Mouse (Mus musculus): ENCODE measurements around the gene 9130019O22Rik.
"Not testable (repeated sequence)": the region's sequence is repeated elsewhere in the genome, so short reads cannot be mapped to it uniquely, and the experiment has no call there.

Gene 9130019O22Rik

DNA sequence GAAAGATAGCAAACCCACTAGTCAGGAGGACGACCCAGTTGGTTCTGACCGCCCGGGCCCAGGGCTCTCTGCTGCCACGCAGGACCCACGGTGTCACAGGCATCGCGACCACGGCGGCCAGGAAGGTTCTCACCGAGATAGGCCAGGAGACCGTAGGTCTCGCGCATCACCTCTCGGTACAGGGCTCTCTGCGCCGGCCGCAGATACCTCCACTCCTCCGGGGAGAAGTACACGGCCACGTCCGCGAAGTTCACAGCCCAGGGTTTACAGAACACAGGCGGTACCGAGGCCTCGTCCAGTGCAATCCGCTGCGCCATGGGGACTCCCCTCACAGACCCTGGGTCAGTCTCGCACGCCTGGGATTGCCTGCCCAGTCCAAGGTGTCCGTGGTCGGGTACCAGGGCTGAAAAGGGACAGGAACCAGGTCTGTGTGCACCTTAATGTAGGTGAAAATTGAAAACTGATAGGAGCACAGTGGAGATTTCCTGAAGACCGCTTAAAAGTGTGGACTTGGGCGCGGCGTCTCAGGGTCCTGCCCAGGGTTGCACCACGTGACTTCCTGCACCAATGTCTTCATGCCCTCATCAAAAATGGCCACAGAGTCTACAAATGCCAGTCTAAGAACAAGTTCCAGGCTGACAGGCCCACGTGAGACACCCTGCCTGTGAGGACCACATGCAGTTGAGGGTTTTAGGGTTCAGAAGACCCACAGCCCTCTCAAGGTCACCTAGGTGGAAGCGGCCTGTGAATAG is at the start of gene 9130019O22Rik:
9130019O22Rik (minus strand) TSS at position 526 of the 752 bp plus-strand sequence.
- DNase-seq (ENCODE audit: low spot score in 2 of 2), result peak; percentile 94 to 95

- no peak for DNase-seq (ENCODE audit: low spot score in 2 of 2)
Observed at GRCm38 (mm10) chr7:127435206-127435605, 48.2 kb upstream of the 9130019O22Rik start.

GRCm38 (mm10) chr7:127426354-127426753 is 39.4 kb upstream of the 9130019O22Rik start:
- no peak for DNase-seq (ENCODE audit: low spot score in 2 of 2)

GRCm38 (mm10) chr7:127425911-127426310 is 38.9 kb upstream of the 9130019O22Rik start:
- DNase-seq (ENCODE audit: low spot score in 2 of 2), result no peak

DNA sequence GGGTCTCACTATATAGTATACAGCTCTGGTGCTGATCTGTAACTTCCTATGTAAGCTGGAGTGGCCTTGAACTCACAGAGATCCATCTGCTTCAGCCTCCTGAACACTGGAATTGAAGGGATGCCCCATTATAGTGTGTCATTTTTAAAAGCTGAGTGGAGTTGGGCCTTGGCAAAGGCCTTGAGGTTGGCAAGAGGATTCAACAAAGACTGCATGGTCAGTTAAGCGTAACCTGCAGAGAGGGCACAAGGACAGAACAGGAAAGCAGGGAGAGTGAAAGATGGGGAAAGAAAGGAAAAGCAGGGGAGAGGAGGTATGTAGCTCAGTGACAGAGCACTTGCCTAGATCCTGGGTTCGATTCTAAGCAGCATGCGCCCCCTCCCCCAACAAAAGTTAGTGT is 38.3 kb upstream of the 9130019O22Rik start:
- DNase-seq (ENCODE audit: low spot score in 2 of 2), result no peak

DNA sequence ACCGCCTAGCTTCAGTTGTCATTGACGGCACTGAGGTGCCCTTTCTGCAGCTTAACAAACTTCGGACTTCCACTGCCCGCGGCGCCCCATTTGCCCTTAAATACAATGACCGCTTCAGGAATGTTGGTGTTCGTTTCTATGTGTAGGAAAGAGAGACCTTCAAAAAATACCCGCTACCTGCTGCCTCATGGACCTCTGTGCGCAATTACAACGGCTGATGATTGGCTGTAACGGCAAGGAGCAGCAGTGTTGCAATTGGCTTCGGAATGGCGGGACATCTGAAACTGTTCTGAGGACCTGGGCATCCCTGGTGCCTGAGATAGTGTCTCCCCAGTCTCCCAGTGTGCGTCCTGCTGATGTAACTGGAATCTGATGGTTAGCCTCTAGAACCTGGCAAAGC is 35.3 kb upstream of the 9130019O22Rik start:
- DNase-seq (ENCODE audit: low spot score in 2 of 2), result peak; percentile 47 to 48

DNA sequence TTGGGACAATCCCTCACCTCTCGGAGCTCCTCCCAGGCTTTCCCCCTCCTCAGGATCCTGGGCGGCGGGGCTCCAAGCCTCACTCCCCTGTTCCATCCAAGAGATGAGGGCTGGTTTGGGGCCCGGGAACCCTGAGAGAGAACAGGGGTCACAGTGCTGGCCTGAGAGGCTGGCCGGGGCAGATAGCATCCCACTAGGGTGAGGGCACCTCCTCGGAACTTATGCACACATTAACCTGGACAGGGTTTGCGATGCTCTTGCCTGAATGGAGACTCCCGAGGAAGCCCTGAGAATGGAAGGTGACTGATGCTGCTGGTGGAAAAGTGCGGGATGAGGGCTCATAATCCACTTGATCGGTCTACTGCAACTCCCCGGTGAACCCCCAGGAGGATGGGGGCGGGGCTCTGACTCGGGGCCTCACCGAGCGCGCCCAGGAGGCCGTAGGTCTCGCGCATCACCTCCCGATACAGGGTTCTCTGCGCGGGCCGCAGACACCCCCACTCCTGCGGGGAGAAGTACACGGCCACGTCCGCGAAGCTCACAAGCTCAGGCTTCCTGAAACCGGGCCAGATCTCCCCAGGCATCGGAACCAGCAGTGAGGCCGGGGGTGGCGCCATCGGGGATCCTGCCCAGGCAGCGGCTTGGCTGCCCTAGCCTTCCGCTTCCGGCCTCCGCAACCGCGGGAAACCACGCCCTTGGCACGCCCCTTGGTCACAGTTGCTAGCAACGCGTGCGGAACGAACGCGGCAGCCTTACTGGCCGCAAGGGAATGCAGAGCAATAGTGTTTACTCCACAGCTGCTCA is 34.6 kb upstream of the 9130019O22Rik start, which contains the start of gene Zfp688:
Zfp688 (minus strand) TSS at position 681 of the 804 bp plus-strand sequence.
- DNase-seq (ENCODE audit: low spot score in 2 of 2), result peak; percentile 92 to 94

GRCm38 (mm10) chr7:127411418-127411817 is 24.5 kb upstream of the 9130019O22Rik start:
- no peak for DNase-seq (ENCODE audit: low spot score in 2 of 2)

GRCm38 (mm10) chr7:127406002-127406987 is 19.3 kb upstream of the 9130019O22Rik start, which contains the start of gene Zfp764:
Gene Zfp764, minus strand, starts transcription at chr7:127406822.
- peak; percentile 89 to 92 for DNase-seq (ENCODE audit: low spot score in 2 of 2)

DNA sequence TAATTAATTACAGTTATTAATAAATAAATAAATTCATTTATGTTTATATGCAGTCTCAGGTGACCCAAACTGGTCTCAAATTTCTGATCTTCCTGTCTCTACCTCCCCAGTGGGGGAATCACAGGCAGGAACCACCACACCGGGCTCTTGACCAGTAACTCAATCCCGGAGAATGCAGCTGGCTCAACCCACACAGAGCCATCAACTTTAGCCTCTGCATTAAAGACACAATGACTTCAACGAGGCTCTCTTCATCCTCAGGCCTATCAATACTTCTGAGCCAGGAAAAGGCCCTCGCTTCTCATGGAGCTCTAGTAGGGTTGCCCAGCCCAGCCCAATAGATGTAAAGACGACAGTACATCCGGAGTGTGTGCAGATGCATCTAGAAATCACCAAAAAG is 17.1 kb upstream of the 9130019O22Rik start:
- DNase-seq (ENCODE audit: low spot score in 2 of 2), result not testable (repeated sequence)

DNA sequence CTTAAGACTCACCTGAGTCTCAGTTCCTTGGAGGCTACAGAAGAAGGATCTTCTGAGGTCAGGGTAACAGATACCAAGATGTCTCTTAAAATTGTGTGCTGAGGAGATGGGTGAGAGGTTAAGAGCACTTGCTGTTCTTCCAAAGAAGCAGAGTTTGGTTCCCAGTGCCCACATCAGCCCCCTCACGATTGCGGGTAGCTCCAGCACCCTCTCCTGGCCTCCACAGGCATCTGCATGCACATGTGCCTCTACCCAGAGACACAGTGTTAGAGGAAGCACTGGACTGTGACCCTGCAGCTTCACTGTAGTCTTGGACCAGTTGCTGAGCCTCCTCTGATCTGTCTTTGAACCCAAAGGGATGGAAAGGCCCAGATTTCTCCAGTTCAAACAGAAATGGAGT is 16.0 kb upstream of the 9130019O22Rik start:
- DNase-seq (ENCODE audit: low spot score in 2 of 2), result no peak

DNA sequence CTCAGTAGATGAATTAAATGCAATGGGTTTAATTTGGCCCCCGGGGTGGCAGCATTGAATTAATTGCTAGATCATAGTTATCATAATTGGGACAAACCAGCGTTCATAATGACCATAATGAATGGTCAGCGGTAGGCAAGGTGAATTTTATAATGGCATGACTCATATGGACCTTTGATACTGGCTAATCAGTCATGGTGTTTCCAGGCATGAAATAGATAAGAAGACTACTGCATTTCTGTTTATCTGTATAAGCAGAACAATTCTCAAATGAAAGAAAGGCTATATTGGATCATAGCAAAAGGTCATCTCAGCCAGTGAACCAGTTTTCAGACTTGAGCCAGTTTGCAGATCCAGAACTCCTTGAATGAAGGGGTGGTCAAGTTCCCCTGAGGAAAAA is 13.4 kb upstream of the 9130019O22Rik start:
- no peak for DNase-seq (ENCODE audit: low spot score in 2 of 2)

DNA sequence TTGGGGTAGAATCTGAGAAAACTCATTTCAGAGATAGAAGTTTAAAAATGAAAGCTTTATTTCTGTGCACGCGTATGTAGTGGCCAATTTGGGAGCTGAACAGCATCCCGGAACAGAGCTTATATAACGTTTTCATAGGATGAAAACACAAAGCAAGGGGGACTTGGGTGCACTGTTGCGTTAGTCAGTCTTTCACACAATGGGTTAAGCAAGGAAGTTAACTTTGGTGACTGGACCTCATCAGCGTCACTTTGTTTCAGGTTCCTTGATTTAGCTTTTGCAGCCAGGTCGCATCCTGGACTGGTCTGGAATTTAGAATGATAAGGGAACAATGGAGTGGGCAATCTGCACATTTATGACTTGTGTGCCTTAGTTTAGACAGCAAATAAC is 7.0 kb upstream of the 9130019O22Rik start:
- DNase-seq (ENCODE audit: low spot score in 2 of 2), result no peak

GRCm38 (mm10) chr7:127393157-127393943 is 6.4 kb upstream of the 9130019O22Rik start, which contains the start of gene E430018J23Rik:
Gene E430018J23Rik, minus strand, starts transcription at chr7:127393629.
- DNase-seq (ENCODE audit: low spot score in 2 of 2), result peak; percentile 97 to 99

GRCm38 (mm10) chr7:127392251-127392824 is 5.4 kb upstream of the 9130019O22Rik start:
- DNase-seq (ENCODE audit: low spot score in 2 of 2), result no peak

GRCm38 (mm10) chr7:127391538-127391937 is 4.6 kb upstream of the 9130019O22Rik start:
- DNase-seq (ENCODE audit: low spot score in 2 of 2), result no peak

- no peak for DNase-seq (ENCODE audit: low spot score in 2 of 2)
Observed at GRCm38 (mm10) chr7:127390306-127390705, 3.3 kb upstream of the 9130019O22Rik start.

DNA sequence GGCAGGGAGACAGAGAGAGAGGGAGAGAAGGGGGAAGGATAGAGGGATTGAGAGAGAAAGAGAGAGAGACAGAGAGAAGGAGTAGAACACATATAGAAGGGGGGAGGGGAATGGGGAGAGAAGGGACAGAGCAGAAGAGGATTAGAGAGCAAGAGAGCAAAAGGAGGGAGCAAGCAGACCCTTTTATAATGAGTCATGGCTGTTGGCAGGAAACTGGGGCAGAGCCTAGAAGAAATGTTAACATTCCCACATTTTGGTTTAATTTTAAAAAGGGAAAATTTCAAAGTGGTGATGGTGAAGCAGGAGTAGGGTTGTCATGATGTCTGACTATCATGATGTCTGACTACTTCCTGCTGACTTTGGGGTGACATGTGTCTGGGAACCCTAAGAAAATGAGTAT is 1.2 kb upstream of the 9130019O22Rik start:
- not testable (repeated sequence) for DNase-seq (ENCODE audit: low spot score in 2 of 2)

GRCm38 (mm10) chr7:127385560-127385959 is 1.4 kb downstream of the 9130019O22Rik start:
- not testable (repeated sequence) for DNase-seq (ENCODE audit: low spot score in 2 of 2)

- no peak for DNase-seq (ENCODE audit: low spot score in 2 of 2)
Observed at GRCm38 (mm10) chr7:127378310-127378921, 8.6 kb downstream of the 9130019O22Rik start.

All from right cerebral cortex, adult 2 months (tissue).